Comparison of ENCODE assay signal across 8 mouse cellular contexts in genomic region chr7:3644672-3645487, GRCm38 (mm10). TPM values are rescaled to one million over a fixed set of nuclear protein-coding genes. Genes with fewer than 3 reads are reported as not detected.
A peak's percentile ranks its signal among the peaks of the same experiment; 100 is the strongest.
DNase-seq lines count a peak whose midpoint lies in the region; ATAC-seq and TF ChIP-seq lines count a peak whose summit lies in the region.

Cnot3 (plus strand) TSS chr7:3645268.

- peak; percentile 99 for ATAC-seq in kidney, embryonic 14.5 days (ENCODE audit: low FRiP score, low TSS enrichment)
- peak; percentile 99 for ATAC-seq in limb, embryonic 15.5 days (ENCODE audit: insufficient number of reproducible peaks, low FRiP score, low TSS enrichment, low read depth)

- H3K27me3 ChIP-seq in kidney, embryonic 14.5 days (ENCODE audit: control insufficient read depth, insufficient read depth, low read length) = no peaks in the 10 kb centered on the region
- no peaks in the 10 kb centered on the region for H3K27me3 ChIP-seq in limb, embryonic 15.5 days

- under 1% methylated on average over 55 of the region's 58 CpGs for WGBS in kidney, embryonic 14.5 days
- 1% methylated on average over 57 of the region's 58 CpGs for WGBS in limb, embryonic 15.5 days

- peak within 1 kb of the TSS; percentile 80 for H3K4me3 ChIP-seq in bone marrow macrophage, adult 2 months (ENCODE audit: insufficient read depth, low read length)
- peak within 1 kb of the TSS; percentile 58 for H3K4me3 ChIP-seq in embryonic fibroblast, embryonic 13.5 days (ENCODE audit: insufficient read depth, low read length)
- peak within 1 kb of the TSS; percentile 98 for H3K4me3 ChIP-seq in kidney, embryonic 14.5 days (ENCODE audit: low read length)
- H3K4me3 ChIP-seq in limb, embryonic 15.5 days = peak within 1 kb of the TSS; percentile 94

- peaks cover 28% of the 10 kb centered on the region for H3K4me1 ChIP-seq in bone marrow macrophage, adult 2 months (ENCODE audit: control insufficient read depth, insufficient read depth, low read length)
- H3K4me1 ChIP-seq in embryonic fibroblast, embryonic 13.5 days (ENCODE audit: control insufficient read depth, insufficient read depth, low read length) = peaks cover 14% of the 10 kb centered on the region
- H3K4me1 ChIP-seq in kidney, embryonic 14.5 days (ENCODE audit: control insufficient read depth, insufficient read depth, low read length) = peaks cover 24% of the 10 kb centered on the region
- peaks cover 32% of the 10 kb centered on the region for H3K4me1 ChIP-seq in limb, embryonic 15.5 days

- peak within 1 kb of the TSS; percentile 85 for H3K4me2 ChIP-seq in kidney, embryonic 14.5 days (replicated peaks; ENCODE audit: low read depth, low read length)
- peak within 1 kb of the TSS; percentile 58 for H3K4me2 ChIP-seq in limb, embryonic 15.5 days

- DNase-seq in A20 (ENCODE audit: low read depth, low spot score) = peak; percentile 99
- DNase-seq in heart, adult 9 months (ENCODE audit: low spot score in 2 of 2) = peak; percentile 100
- DNase-seq in monocyte, adult 2 months (ENCODE audit: low read depth in 1 of 2, low spot score in 2 of 2) = peak; percentile 97 to 98
- peak; percentile 99 for DNase-seq in spleen, postnatal 36 days (ENCODE audit: low spot score in 2 of 2)

- peaks cover 36% of the 10 kb centered on the region for H3K36me3 ChIP-seq in kidney, embryonic 14.5 days (ENCODE audit: control insufficient read depth, insufficient read depth, low read length)
- H3K36me3 ChIP-seq in limb, embryonic 15.5 days = peaks cover 25% of the 10 kb centered on the region

- H3K9ac ChIP-seq in kidney, embryonic 14.5 days (ENCODE audit: low read depth, low read length) = peak within 1 kb of the TSS; percentile 100
- peak within 1 kb of the TSS; percentile 100 for H3K9ac ChIP-seq in limb, embryonic 15.5 days

- no peak for TF ChIP-seq CTCF in bone marrow macrophage, adult 2 months (IDR thresholded peaks at IDR 0.05; ENCODE audit: low read depth, low read length)
- no peak for TF ChIP-seq CTCF in embryonic fibroblast, embryonic 13.5 days (IDR thresholded peaks at IDR 0.05; ENCODE audit: borderline replicate concordance, insufficient read depth, low read length)

- no peaks in the 10 kb centered on the region for H3K9me3 ChIP-seq in kidney, embryonic 14.5 days (ENCODE audit: control insufficient read depth, low read length)
- H3K9me3 ChIP-seq in limb, embryonic 15.5 days = no peaks in the 10 kb centered on the region

- TF ChIP-seq POLR2A in bone marrow macrophage, adult 2 months (IDR thresholded peaks at IDR 0.05; ENCODE audit: borderline replicate concordance, low read depth, low read length) = no peak
- peak; percentile 62 for TF ChIP-seq POLR2A in embryonic fibroblast, embryonic 13.5 days (IDR thresholded peaks at IDR 0.05; ENCODE audit: low read depth, low read length)

- peak within 1 kb of the TSS; percentile 97 for H3K27ac ChIP-seq in bone marrow macrophage, adult 2 months (ENCODE audit: insufficient read depth, low read depth, low read length)
- H3K27ac ChIP-seq in embryonic fibroblast, embryonic 13.5 days (ENCODE audit: insufficient read depth, low read length) = peak within 1 kb of the TSS; percentile 94
- peak within 1 kb of the TSS; percentile 94 for H3K27ac ChIP-seq in kidney, embryonic 14.5 days (ENCODE audit: low read depth, low read length)
- H3K27ac ChIP-seq in limb, embryonic 15.5 days = peak within 1 kb of the TSS; percentile 99

RNA-seq across cellular contexts. Expression of gene Cnot3, which starts in this region (rescaled TPM):
- 66.9 and 69.0 TPM in 2 replicates for polyA plus RNA-seq in bone marrow macrophage, adult 2 months (2012; ENCODE audit: insufficient read depth, insufficient read length, missing spikeins)
- 68.8 and 82.0 TPM in 2 replicates for polyA plus RNA-seq in embryonic fibroblast, embryonic 13.5 days (2011; ENCODE audit: insufficient read length, low read depth, missing spikeins)
- polyA plus RNA-seq in kidney, embryonic 14.5 days (2014; fragmentation: Nextera tagmentation; extraction: Ambion mirVana) = 67.3 and 74.0 TPM in 2 replicates
- polyA plus RNA-seq in limb, embryonic 15.5 days (2015; fragmentation: Nextera tagmentation; extraction: Ambion mirVana) = 48.3 and 53.3 TPM in 2 replicates

Comparison
In these comparisons a context has a peak if more than half of its experiments do, and no peak if none do; other contexts are left out.
1. Peak in every context shown above with its lines: DNase-seq, ATAC-seq, H3K4me3 ChIP-seq and H3K27ac ChIP-seq.